Mouse (Mus musculus) limb, embryonic 14.5 days (tissue): ENCODE measurements around the gene Mt1. TPM values are rescaled to one million over a fixed set of nuclear protein-coding genes. Genes with fewer than 3 reads are reported as not detected.

Experiments
- ATAC-seq: fragments of 200-750 bp; cut with Nextera tagmentation; 2 replicates; pipeline ENCODE4 v1.8.0; 2017; ENCODE audit warnings: low read depth, moderate number of reproducible peaks, moderate TSS enrichment; ENCODE audit not compliant: low FRiP score
- DNase-seq: peaks from one replicate; pipeline ENCODE4 v3.0.0-alpha.2; 2015; ENCODE audit warnings: low spot score
- H3K27ac ChIP-seq: fragments of 300-500 bp; sonication (generic); replicated peaks from 2 replicates; pipeline ENCODE4 v1.5.1; 2014; ENCODE audit warnings: low read depth, mild to moderate bottlenecking, low read length, moderate library complexity, mixed read lengths
- H3K27me3 ChIP-seq: fragments of 300-500 bp; sonication (generic); 2 replicates; pipeline ENCODE4 v1.6.1; 2014; ENCODE audit warnings: low read length, mixed read lengths; ENCODE audit not compliant: control insufficient read depth, insufficient read depth
- H3K36me3 ChIP-seq: fragments of 300-500 bp; sonication (generic); 2 replicates; pipeline ENCODE4 v1.6.1; 2014; ENCODE audit warnings: mild to moderate bottlenecking, low read length, moderate library complexity, mixed read lengths; ENCODE audit not compliant: control insufficient read depth, insufficient read depth
- H3K4me1 ChIP-seq: fragments of 300-500 bp; sonication (generic); 2 replicates; pipeline ENCODE4 v1.6.1; 2014; ENCODE audit warnings: antibody characterized with exemption, low read length, mixed read lengths; ENCODE audit not compliant: control insufficient read depth, insufficient read depth
- H3K4me2 ChIP-seq: fragments of 300-500 bp; sonication (generic); replicated peaks from 2 replicates; pipeline ENCODE4 v1.6.1; 2014; ENCODE audit warnings: low read depth, mild to moderate bottlenecking, low read length, moderate library complexity; ENCODE audit not compliant: severe bottlenecking
- H3K4me3 ChIP-seq: fragments of 300-500 bp; sonication (generic); replicated peaks from 2 replicates; pipeline ENCODE4 v1.5.1; 2014; ENCODE audit warnings: low read length
- H3K9ac ChIP-seq: fragments of 300-500 bp; sonication (generic); 2 replicates; pipeline ENCODE4 v1.6.1; 2014; ENCODE audit warnings: mild to moderate bottlenecking, low read depth, low read length, moderate library complexity; ENCODE audit not compliant: severe bottlenecking
- H3K9me3 ChIP-seq: fragments of 300-500 bp; sonication (generic); 2 replicates; pipeline ENCODE4 v1.6.1; 2016; ENCODE audit warnings: low read length; ENCODE audit not compliant: control insufficient read depth
- POLR2A ChIP-seq: fragments of 200-500 bp; IDR thresholded peaks from 2 replicates; pipeline ENCODE4 v1.8.0; 2012; ENCODE audit warnings: inconsistent platforms, mild to moderate bottlenecking, moderate library complexity, borderline replicate concordance; ENCODE audit not compliant: insufficient read depth, insufficient read length; ENCODE audit errors: extremely low read depth
- WGBS: fragments of 180-500 bp; shearing (Covaris S2); extraction: QIAGEN DNeasy Blood & Tissue Kit; methylation state at CpG from one replicate; pipeline ENCODE4 v1.1.7; 2014; 5-methylcytosine and 5-hydroxymethylcytosine counted together
- polyA plus RNA-seq, 2 experiments: library from polyadenylated mRNA; depleted of rRNA in 1 of 2; stranded (reverse) in 1 of 2; unstranded in 1 of 2; fragments of >200 nt; fragmentation: Nextera tagmentation in 1 of 2; extraction: Ambion mirVana in 1 of 2; gene quantifications; 2 replicates each; pipeline versions ENCODE4 v1.2.1 to v1.2.3; 2012 to 2014

Gene Mt1
- polyA plus RNA-seq, 2 experiments: 91.7 to 158 TPM

DNA sequence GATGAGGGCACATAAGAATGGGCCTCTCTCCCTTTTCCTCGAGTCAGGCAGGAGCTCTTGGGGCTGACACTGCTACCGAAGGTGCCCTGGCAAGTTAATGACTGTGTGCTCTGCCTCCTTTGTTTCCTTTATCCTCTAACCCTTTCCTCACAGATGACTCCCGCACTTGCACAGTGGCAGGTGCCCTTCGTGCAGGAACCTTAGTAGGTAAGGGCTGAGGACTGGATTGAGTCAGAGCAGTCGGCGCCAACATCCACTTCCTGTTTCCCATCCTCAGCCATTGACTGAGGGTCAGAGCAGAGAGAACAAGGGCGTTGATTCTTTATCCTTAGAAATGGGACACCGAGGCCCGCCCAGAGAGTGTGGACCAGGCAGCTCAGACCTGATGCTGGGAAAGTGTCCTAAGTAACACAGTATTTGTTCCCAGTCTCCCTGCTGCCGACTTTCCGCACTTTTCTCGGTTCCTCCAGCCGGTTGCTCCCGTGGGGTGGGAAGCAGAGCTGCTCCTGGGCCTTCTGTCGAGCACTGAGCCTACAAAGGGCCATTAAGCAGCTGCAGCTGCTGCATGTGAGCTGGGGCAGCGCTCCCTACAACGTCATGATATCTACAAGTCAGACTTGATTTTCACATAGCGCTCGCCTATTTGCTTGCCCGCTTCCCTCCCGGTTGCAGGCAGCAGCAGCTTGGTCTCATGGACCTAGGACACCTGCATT, 8.6 kb downstream of the Mt1 start:
- no peak for DNase-seq
- H3K4me3 ChIP-seq: no peak overlapping the region
- 34% methylated on average over 21 of the region's 21 CpGs for WGBS
- no peak for TF ChIP-seq POLR2A
- peaks cover 20% of the 10 kb centered on the region for H3K4me1 ChIP-seq
- H3K9ac ChIP-seq: no peak overlapping the region
- no peak overlapping the region for H3K27ac ChIP-seq
- ATAC-seq: no peak
- no peaks in the 10 kb centered on the region for H3K9me3 ChIP-seq
- H3K27me3 ChIP-seq: peaks cover 38% of the 10 kb centered on the region
- no peaks in the 10 kb centered on the region for H3K36me3 ChIP-seq
- H3K4me2 ChIP-seq: no peak overlapping the region

DNA sequence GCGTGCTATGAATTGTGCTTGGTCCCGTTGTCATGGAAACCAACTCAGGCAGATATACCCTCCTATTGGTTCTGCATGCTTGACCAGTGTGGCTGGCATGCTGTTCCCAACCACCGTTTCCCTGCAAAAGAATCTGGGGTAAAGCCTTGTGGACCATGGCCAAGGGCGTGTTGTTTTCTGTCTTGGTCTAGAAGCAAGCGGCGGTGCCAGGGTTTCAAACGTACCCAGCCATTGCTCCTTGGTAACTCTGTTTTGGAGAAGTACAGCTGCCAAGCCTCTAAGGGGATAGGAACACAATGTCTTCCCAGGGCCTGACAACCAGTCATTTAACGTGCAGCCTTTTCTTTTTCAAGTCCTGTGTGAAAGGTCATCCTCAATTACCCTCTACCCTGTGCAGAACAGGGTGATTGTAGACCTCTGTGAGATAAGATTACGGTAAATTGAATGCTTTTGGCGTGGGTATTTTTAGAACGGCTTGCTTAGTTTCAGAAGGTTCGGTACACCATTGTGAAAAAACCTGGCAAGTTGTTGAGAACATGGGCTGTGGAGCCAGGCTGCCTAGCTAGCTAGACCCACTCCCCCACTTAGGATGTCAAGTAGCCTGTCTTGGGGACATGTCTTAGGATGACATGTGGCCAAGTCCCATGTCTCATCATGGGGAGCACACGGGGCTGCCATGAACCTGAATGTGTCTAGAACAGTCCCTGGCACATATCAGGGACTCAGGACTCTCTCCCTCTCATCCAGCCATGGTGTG, 10.6 kb downstream of the Mt1 start:
- peaks cover 18% of the 10 kb centered on the region for H3K27me3 ChIP-seq
- H3K4me1 ChIP-seq: peaks cover 6% of the 10 kb centered on the region; the same call in 1 of the 2 replicates
- no peak overlapping the region for H3K27ac ChIP-seq
- no peak overlapping the region for H3K9ac ChIP-seq
- DNase-seq (no peak), ATAC-seq (no peak)
- H3K4me2 ChIP-seq: no peak overlapping the region
- H3K36me3 ChIP-seq: no peaks in the 10 kb centered on the region
- no peak for TF ChIP-seq POLR2A
- H3K4me3 ChIP-seq: no peak overlapping the region
- H3K9me3 ChIP-seq: no peaks in the 10 kb centered on the region
- 76% methylated on average over 13 of the region's 13 CpGs for WGBS

DNA sequence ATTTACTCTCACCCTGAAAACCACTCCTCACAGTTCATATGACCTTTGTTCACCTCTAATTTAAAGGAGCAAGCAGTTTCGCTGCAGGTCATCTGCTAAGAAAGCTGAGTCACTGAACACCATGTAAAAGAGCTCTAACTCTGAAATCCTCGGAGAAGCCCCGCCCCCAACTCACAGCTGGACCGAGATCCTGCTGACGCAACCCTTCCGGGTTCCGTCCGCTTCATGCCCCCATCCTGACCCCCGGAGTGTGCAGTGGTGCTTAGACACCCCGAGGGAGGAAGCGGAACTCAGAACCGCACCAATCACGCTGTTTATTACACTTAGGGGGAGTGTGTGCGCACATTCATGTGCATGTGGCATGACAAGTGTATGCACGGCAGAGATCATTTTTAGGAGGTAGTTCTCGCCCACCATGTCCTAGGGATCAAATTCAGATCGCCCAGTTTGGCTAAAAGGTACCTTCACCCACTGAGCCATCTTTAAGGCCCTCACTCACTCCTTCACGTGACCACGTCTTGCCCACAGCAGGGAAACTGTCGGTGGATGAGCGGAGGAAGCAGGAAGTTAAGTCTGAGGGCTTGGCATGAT, 12.3 kb downstream of the Mt1 start:
- DNase-seq (peak; percentile 65), ATAC-seq (peak; percentile 41; the same call in 1 of the 2 replicates)
- no peak overlapping the region for H3K9ac ChIP-seq
- H3K4me1 ChIP-seq: peaks cover 6% of the 10 kb centered on the region; the same call in 1 of the 2 replicates
- H3K36me3 ChIP-seq: no peaks in the 10 kb centered on the region
- no peaks in the 10 kb centered on the region for H3K9me3 ChIP-seq
- H3K4me3 ChIP-seq: peak overlapping the region; percentile 22
- H3K4me2 ChIP-seq: peak overlapping the region; percentile 49
- no peak overlapping the region for H3K27ac ChIP-seq
- no peak for TF ChIP-seq POLR2A
- H3K27me3 ChIP-seq: peaks cover 14% of the 10 kb centered on the region
- whole genome bisulfite sequencing: 19% methylated on average over 21 of the region's 21 CpGs

DNA sequence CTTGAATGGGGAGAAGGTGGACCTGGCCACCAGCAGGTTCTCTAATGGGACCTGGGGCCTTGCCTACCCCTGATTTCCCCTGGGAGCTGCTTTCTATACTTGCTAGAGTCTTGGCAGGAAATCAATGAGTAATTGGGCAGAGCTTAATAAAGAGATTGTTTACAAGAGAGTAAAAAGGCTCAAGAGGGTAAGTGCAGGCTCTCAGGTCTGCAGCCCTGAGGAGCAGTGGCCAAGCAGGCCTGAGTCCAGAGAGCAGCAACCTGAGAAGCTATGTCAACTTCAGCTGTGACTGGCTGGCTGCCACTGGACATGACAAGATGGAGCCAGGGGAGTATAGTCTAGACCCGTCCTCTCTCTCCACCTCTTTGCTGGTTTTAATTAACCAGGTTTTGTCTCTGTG, 14.0 kb downstream of the Mt1 start:
- Histone ChIP-seq H3K9ac (no peak overlapping the region), H3K4me1 (0 out of 2 replicates have a peak, but pooled peaks cover 3% of the 10 kb centered on the region), H3K36me3 (no peaks in the 10 kb centered on the region), H3K27me3 (no peaks in the 10 kb centered on the region), H3K4me2 (no peak overlapping the region), H3K4me3 (no peak overlapping the region), H3K27ac (no peak overlapping the region), H3K9me3 (no peaks in the 10 kb centered on the region)
- ATAC-seq (0 out of 2 replicates have a peak, but pooled peaks have one; percentile 18), DNase-seq (no peak)
- 25% methylated on average over 1 of the region's 1 CpGs for WGBS
- no peak for TF ChIP-seq POLR2A

DNA sequence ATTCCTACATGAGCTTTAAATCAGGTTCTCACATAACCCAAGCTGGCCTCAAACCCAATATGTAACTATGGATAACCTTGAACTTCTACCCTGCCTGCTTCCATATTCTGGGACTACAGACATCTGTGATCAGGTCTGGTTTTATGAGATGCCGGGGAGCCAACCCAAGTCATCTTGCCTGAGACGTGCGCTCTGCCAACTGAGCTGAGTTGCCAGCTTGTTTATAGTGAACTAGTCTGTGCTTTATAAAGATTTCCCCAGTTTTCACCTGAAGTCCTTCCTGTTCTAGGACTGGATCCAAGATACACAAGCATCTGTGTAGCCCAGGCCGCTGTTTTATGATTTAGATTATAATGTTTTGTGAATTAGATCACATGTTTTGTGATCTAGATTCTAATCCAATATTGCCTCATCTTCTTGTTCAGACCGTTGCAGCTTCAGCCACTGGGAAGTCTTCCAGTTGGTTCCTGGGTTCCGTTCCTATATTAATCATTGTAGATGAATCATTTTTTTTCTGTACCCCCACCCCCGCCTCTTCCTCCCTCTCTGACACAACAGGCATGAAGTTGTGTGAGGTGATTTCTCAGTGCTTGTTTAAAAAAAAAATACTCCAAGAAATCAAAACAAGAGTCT, 15.8 kb downstream of the Mt1 start:
- no peak overlapping the region for H3K27ac ChIP-seq
- H3K9ac ChIP-seq: no peak overlapping the region
- no peaks in the 10 kb centered on the region for H3K36me3 ChIP-seq
- DNase-seq (no peak), ATAC-seq (no peak)
- no peaks in the 10 kb centered on the region for H3K27me3 ChIP-seq
- no peaks in the 10 kb centered on the region for H3K9me3 ChIP-seq
- 75% methylated on average over 7 of the region's 7 CpGs for WGBS
- H3K4me2 ChIP-seq: no peak overlapping the region
- 0 out of 2 replicates have a peak, but pooled peaks cover 3% of the 10 kb centered on the region for H3K4me1 ChIP-seq
- H3K4me3 ChIP-seq: no peak overlapping the region
- no peak for TF ChIP-seq POLR2A
